In the genomic region with DNA sequence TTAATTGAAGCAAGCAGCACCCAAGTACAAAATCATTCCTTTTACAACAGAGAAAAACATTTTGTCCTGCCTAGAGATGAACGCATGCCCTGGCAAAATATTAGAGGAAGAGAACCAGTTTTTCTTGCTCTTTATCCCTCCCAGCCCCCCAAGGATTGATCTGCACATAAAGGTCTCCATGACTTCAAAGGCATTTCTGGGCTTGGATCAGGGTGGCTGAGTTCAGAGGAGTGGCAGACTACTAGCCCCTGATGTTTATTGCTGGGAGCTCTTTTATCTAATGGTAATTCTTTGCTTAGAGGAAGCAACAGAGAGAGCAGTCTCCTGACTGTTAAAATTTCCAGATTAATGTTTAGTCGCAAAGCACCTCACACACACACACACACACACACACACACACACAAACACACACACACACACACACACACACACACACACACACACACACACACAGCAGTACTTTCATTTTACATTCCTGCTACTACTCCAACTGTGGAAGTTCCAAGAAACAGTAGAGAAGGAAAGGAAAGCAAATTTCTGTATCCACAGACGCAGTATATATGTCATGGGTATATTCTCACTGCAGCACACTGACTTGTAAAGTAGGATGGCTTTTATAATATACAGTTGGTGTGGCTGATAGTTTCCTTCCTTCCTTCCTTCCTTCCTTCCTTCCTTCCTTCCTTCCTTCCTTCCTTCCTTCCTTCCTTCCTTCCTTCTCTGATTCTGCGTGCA, we compare ENCODE assay signal across 18 mouse cellular contexts.
DNase-seq lines count a peak whose midpoint lies in the region; ATAC-seq lines count a peak whose summit lies in the region.
"Had no signal": no experiment of that assay in that cellular context is flagged by ENCODE, and none has a peak within 500 bp of the region (broad histone marks: within the 10 kb centered on the region; RNA-seq: fewer than 3 reads in every experiment).

No protein-coding gene starts in this region.

- no peaks in the 10 kb centered on the region for H3K9me3 ChIP-seq in kidney, embryonic 14.5 days (ENCODE audit: control insufficient read depth, low read length)
- H3K9me3 ChIP-seq: embryonic facial prominence, embryonic 12.5 days; forebrain, embryonic 12.5 days had no signal

- H3K27ac ChIP-seq in kidney, embryonic 14.5 days (ENCODE audit: low read depth, low read length), result no peak overlapping the region
- H3K27ac ChIP-seq: embryonic facial prominence, embryonic 12.5 days; forebrain, embryonic 12.5 days; hindbrain, embryonic 14.5 days; layer of hippocampus, adult 2 months had no signal

- no peak overlapping the region for H3K9ac ChIP-seq in kidney, embryonic 14.5 days (ENCODE audit: low read depth, low read length)
- H3K9ac ChIP-seq: embryonic facial prominence, embryonic 12.5 days; forebrain, embryonic 12.5 days; hindbrain, embryonic 14.5 days had no signal

- H3K4me3 ChIP-seq in kidney, embryonic 14.5 days (ENCODE audit: low read length), result no peak overlapping the region
- H3K4me3 ChIP-seq: embryonic facial prominence, embryonic 12.5 days; forebrain, embryonic 12.5 days; layer of hippocampus, adult 2 months had no signal

- ATAC-seq in kidney, embryonic 14.5 days (ENCODE audit: low FRiP score, low TSS enrichment), result peak; percentile 71

- H3K4me2 ChIP-seq in kidney, embryonic 14.5 days (replicated peaks; ENCODE audit: low read depth, low read length), result no peak overlapping the region
- H3K4me2 ChIP-seq: embryonic facial prominence, embryonic 12.5 days; forebrain, embryonic 12.5 days; hindbrain, embryonic 14.5 days had no signal

- 42% methylated on average over 4 of the region's 4 CpGs for WGBS in kidney, embryonic 14.5 days

- H3K27me3 ChIP-seq in kidney, embryonic 14.5 days (ENCODE audit: control insufficient read depth, insufficient read depth, low read length), result no peaks in the 10 kb centered on the region
- H3K27me3 ChIP-seq: embryonic facial prominence, embryonic 12.5 days; forebrain, embryonic 12.5 days had no signal

- DNase-seq in kidney, adult 11 months, result no peak
- DNase-seq in urinary bladder, postnatal 14 days (ENCODE audit: low spot score), result peak; percentile 40
- DNase-seq in urinary bladder, adult 2 months (ENCODE audit: low spot score), result no peak
- DNase-seq in kidney, postnatal 4 days, result peak; percentile 9 to 30
- DNase-seq in cerebellum, adult 11 months, result no peak
- no peak for DNase-seq in thymus, postnatal 14 days
- DNase-seq in cerebellum, postnatal 10 days, result no peak
- DNase-seq: cerebellum, adult 18-20 months; heart, adult 18-20 months; lung, postnatal 4 days; right cerebral cortex, adult 18-20 months; spleen, adult 18-20 months; thymus, adult 18-20 months had no signal

- H3K36me3 ChIP-seq in kidney, embryonic 14.5 days (ENCODE audit: control insufficient read depth, insufficient read depth, low read length), result no peaks in the 10 kb centered on the region
- H3K36me3 ChIP-seq: embryonic facial prominence, embryonic 12.5 days; forebrain, embryonic 12.5 days had no signal

- H3K4me1 ChIP-seq in kidney, embryonic 14.5 days (ENCODE audit: control insufficient read depth, insufficient read depth, low read length), result no peaks in the 10 kb centered on the region
- H3K4me1 ChIP-seq: embryonic facial prominence, embryonic 12.5 days; forebrain, embryonic 12.5 days had no signal

Comparison
In these comparisons a context has a peak if more than half of its experiments do, and no peak if none do; other contexts are left out.
1. DNase-seq: peak in urinary bladder, postnatal 14 days (single experiment) and kidney, postnatal 4 days (2 of 2); none in kidney, adult 11 months (single experiment), urinary bladder, adult 2 months (single experiment), cerebellum, adult 11 months (single experiment), thymus, postnatal 14 days (single experiment) and cerebellum, postnatal 10 days (0 of 2).